ENCODE assay signal across 9 mouse cellular contexts in genomic region chr7:135602881-135603523, GRCm38 (mm10).
DNase-seq lines count a peak whose midpoint lies in the region; ATAC-seq lines count a peak whose summit lies in the region.
"Had no signal": no experiment of that assay in that cellular context is flagged by ENCODE, and none has a peak within 500 bp of the region (broad histone marks: within the 10 kb centered on the region; RNA-seq: fewer than 3 reads in every experiment).

No protein-coding gene starts in this region.

- ATAC-seq in limb, embryonic 13.5 days (ENCODE audit: low FRiP score, low read depth): peak; percentile 40; the same call in 1 of the 2 replicates
- ATAC-seq in erythroblast, adult 5-6 weeks (replicated peaks; ENCODE audit: low FRiP score, poor library complexity, severe bottlenecking): no peak
- ATAC-seq in midbrain, embryonic 14.5 days (ENCODE audit: low FRiP score, low TSS enrichment): no peak
- ATAC-seq: midbrain, embryonic 15.5 days had no signal

- H3K9ac ChIP-seq in limb, embryonic 13.5 days: no peak overlapping the region
- no peak overlapping the region for H3K9ac ChIP-seq in midbrain, embryonic 14.5 days (replicated peaks; ENCODE audit: low read length)
- H3K9ac ChIP-seq: midbrain, embryonic 15.5 days had no signal

- H3K4me2 ChIP-seq in limb, embryonic 13.5 days (replicated peaks): no peak overlapping the region
- H3K4me2 ChIP-seq in midbrain, embryonic 14.5 days (ENCODE audit: low read length): no peak overlapping the region
- H3K4me2 ChIP-seq: midbrain, embryonic 15.5 days had no signal

- no peak overlapping the region for H3K4me3 ChIP-seq in limb, embryonic 13.5 days
- H3K4me3 ChIP-seq in limb, embryonic 10.5 days: no peak overlapping the region
- no peak overlapping the region for H3K4me3 ChIP-seq in midbrain, embryonic 14.5 days (replicated peaks; ENCODE audit: low read depth, low read length)
- H3K4me3 ChIP-seq: midbrain, embryonic 15.5 days had no signal

- DNase-seq in limb, embryonic 10.5 days (ENCODE audit: low spot score): no peak
- DNase-seq in gastrocnemius, adult 8-10 months (ENCODE audit: low spot score in 2 of 2): peak; percentile 66 to 81
- DNase-seq in heart, postnatal 36 days: peak; percentile 38 to 42
- peak; percentile 71 for DNase-seq in retina, embryonic 14.5 days (ENCODE audit: low spot score)
- DNase-seq in midbrain, embryonic 14.5 days: no peak
- DNase-seq: thymus, adult 2 months had no signal

- no peaks in the 10 kb centered on the region for H3K9me3 ChIP-seq in limb, embryonic 13.5 days
- no peaks in the 10 kb centered on the region for H3K9me3 ChIP-seq in limb, embryonic 10.5 days (replicated peaks)
- H3K9me3 ChIP-seq in midbrain, embryonic 14.5 days (ENCODE audit: control insufficient read depth, low read length): no peaks in the 10 kb centered on the region
- H3K9me3 ChIP-seq: midbrain, embryonic 15.5 days had no signal

- H3K27me3 ChIP-seq in limb, embryonic 13.5 days: no peaks in the 10 kb centered on the region
- no peaks in the 10 kb centered on the region for H3K27me3 ChIP-seq in limb, embryonic 10.5 days (ENCODE audit: low read depth, poor library complexity, severe bottlenecking)
- H3K27me3 ChIP-seq in midbrain, embryonic 14.5 days (ENCODE audit: control insufficient read depth, insufficient read depth, low read length): no peaks in the 10 kb centered on the region
- H3K27me3 ChIP-seq: midbrain, embryonic 15.5 days had no signal

- 59% methylated on average over 5 of the region's 5 CpGs for WGBS in limb, embryonic 13.5 days
- 69% methylated on average over 5 of the region's 5 CpGs for WGBS in limb, embryonic 10.5 days
- WGBS in midbrain, embryonic 14.5 days: 52% methylated on average over 5 of the region's 5 CpGs

- H3K36me3 ChIP-seq in limb, embryonic 13.5 days: no peaks in the 10 kb centered on the region
- no peaks in the 10 kb centered on the region for H3K36me3 ChIP-seq in limb, embryonic 10.5 days
- H3K36me3 ChIP-seq in midbrain, embryonic 14.5 days (ENCODE audit: control insufficient read depth, insufficient read depth, low read length): no peaks in the 10 kb centered on the region
- H3K36me3 ChIP-seq: midbrain, embryonic 15.5 days had no signal

- no peak overlapping the region; the same call in 1 of the 2 replicates for H3K27ac ChIP-seq in limb, embryonic 13.5 days
- H3K27ac ChIP-seq in limb, embryonic 10.5 days: no peak overlapping the region
- no peak overlapping the region for H3K27ac ChIP-seq in midbrain, embryonic 14.5 days (replicated peaks; ENCODE audit: low read depth, low read length)
- H3K27ac ChIP-seq: midbrain, embryonic 15.5 days had no signal

- intact Hi-C loops in heart, postnatal 36 days (cut with DNase I): loop anchor here (10.0 kb wide), 1 partner anchor 308 kb away; no protein-coding TSS in a partner anchor

- H3K4me1 ChIP-seq in limb, embryonic 13.5 days: peaks cover 7% of the 10 kb centered on the region
- H3K4me1 ChIP-seq in limb, embryonic 10.5 days: peaks cover 15% of the 10 kb centered on the region
- no peaks in the 10 kb centered on the region for H3K4me1 ChIP-seq in midbrain, embryonic 14.5 days (ENCODE audit: control insufficient read depth, insufficient read depth, low read length)
- H3K4me1 ChIP-seq: midbrain, embryonic 15.5 days had no signal

Comparison
In these comparisons a context has a peak if more than half of its experiments do, and no peak if none do; other contexts are left out.
1. DNase-seq: peak in gastrocnemius, adult 8-10 months (2 of 2), heart, postnatal 36 days (2 of 2) and retina, embryonic 14.5 days (single experiment); none in limb, embryonic 10.5 days (single experiment) and midbrain, embryonic 14.5 days (single experiment).